Mouse (Mus musculus) midbrain, postnatal 0 days (tissue): ENCODE results near the gene A730049H05Rik. TPM values are rescaled to one million over a fixed set of nuclear protein-coding genes. Genes with fewer than 3 reads are reported as not detected.

Experiments
- ATAC-seq: fragments of 200-750 bp; cut with Nextera tagmentation; 2 replicates; pipeline ENCODE4 v1.8.0; 2017; ENCODE audit warnings: moderate number of reproducible peaks, mild to moderate bottlenecking, moderate TSS enrichment, moderate library complexity; ENCODE audit not compliant: low FRiP score
- DNase-seq: peaks from one replicate; pipeline ENCODE4 v3.0.0-alpha.2; 2015; ENCODE audit warnings: low spot score
- H3K27ac ChIP-seq: fragments of 300-500 bp; sonication (generic); 2 replicates; pipeline ENCODE4 v1.5.1; 2014; ENCODE audit warnings: low read depth, mild to moderate bottlenecking, low read length, mixed read lengths
- H3K27me3 ChIP-seq: fragments of 300-500 bp; sonication (generic); 2 replicates; pipeline ENCODE4 v1.6.1; 2014; ENCODE audit warnings: low read length, control low read depth, mixed read lengths; ENCODE audit not compliant: insufficient read depth
- H3K36me3 ChIP-seq: fragments of 300-500 bp; sonication (generic); 2 replicates; pipeline ENCODE4 v1.6.1; 2014; ENCODE audit warnings: low read length, control low read depth, mixed read lengths; ENCODE audit not compliant: insufficient read depth
- H3K4me1 ChIP-seq: fragments of 300-500 bp; sonication (generic); 2 replicates; pipeline ENCODE4 v1.6.1; 2014; ENCODE audit warnings: mild to moderate bottlenecking, control low read depth, antibody characterized with exemption, low read length, mixed read lengths; ENCODE audit not compliant: insufficient read depth
- H3K4me2 ChIP-seq: fragments of 300-500 bp; sonication (generic); 2 replicates; pipeline ENCODE4 v1.6.1; 2014; ENCODE audit warnings: low read depth, mild to moderate bottlenecking, low read length, mixed read lengths; ENCODE audit not compliant: poor library complexity, severe bottlenecking
- H3K4me3 ChIP-seq: fragments of 300-500 bp; sonication (generic); 2 replicates; pipeline ENCODE4 v1.5.1; 2014; ENCODE audit warnings: low read depth, mild to moderate bottlenecking, low read length, moderate library complexity
- H3K9ac ChIP-seq: fragments of 300-500 bp; sonication (generic); replicated peaks from 2 replicates; pipeline ENCODE4 v1.6.1; 2014; ENCODE audit warnings: mild to moderate bottlenecking, low read length, moderate library complexity, mixed read lengths; ENCODE audit not compliant: poor library complexity, severe bottlenecking
- H3K9me3 ChIP-seq: fragments of 300-500 bp; sonication (generic); 2 replicates; pipeline ENCODE4 v1.6.1; 2016; ENCODE audit warnings: low read length, control low read depth
- CTCF ChIP-seq: IDR thresholded peaks from 2 replicates; pipeline ENCODE4 v1.5.1; 2016; ENCODE audit warnings: antibody characterized with exemption, mild to moderate bottlenecking
- WGBS: fragments of 180-500 bp; shearing (Covaris S2); extraction: QIAGEN DNeasy Blood & Tissue Kit; methylation state at CpG from one replicate; pipeline ENCODE4 v1.1.7; 2014; 5-methylcytosine and 5-hydroxymethylcytosine counted together
- polyA plus RNA-seq: library from polyadenylated mRNA; unstranded; fragments of >200 nt; fragmentation: Nextera tagmentation; extraction: Ambion mirVana; gene quantifications from 2 replicates; pipeline ENCODE4 v1.2.1, GENCODE M21; 2015
- total RNA-seq: library from RNA; depleted of rRNA; stranded (reverse); fragments of >200 nt; gene quantifications from 2 replicates; pipeline ENCODE4 v1.2.3, GENCODE M21; 2014

The A730049H05Rik gene
- total and polyA plus RNA-seq, 2 experiments from 2014 or later: 0.82 to 0.83 TPM

DNA sequence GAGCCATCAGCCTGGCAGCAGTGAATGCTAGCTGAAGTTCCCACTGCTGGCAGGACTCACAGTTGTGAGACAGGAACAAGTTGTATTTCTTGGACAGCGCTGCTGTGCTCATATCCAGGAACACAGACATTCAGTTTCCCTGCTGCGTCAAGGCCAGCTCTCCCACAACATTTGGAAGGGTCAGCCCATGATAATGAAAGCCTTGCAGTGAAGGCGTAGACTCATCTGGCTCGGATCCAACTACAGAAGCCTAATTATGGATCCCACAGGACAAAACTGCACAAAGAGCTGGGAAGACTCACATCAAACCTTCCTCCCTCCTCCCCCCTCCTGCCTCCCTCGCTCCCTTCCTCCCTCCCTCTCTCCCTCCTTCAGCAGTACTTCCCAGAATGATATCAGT lies 34.0 kb downstream of the A730049H05Rik start:
- ATAC-seq: no peak
- H3K27me3 ChIP-seq: no peaks in the 10 kb centered on the region
- H3K9me3 ChIP-seq: no peaks in the 10 kb centered on the region
- peak; percentile 89 for DNase-seq
- no peaks in the 10 kb centered on the region for H3K4me1 ChIP-seq
- H3K4me2 ChIP-seq: no peak overlapping the region
- H3K9ac ChIP-seq: no peak overlapping the region
- no peak for TF ChIP-seq CTCF
- H3K36me3 ChIP-seq: no peaks in the 10 kb centered on the region
- 24% methylated on average over 5 of the region's 5 CpGs for WGBS
- no peak overlapping the region for H3K4me3 ChIP-seq
- no peak overlapping the region for H3K27ac ChIP-seq

DNA sequence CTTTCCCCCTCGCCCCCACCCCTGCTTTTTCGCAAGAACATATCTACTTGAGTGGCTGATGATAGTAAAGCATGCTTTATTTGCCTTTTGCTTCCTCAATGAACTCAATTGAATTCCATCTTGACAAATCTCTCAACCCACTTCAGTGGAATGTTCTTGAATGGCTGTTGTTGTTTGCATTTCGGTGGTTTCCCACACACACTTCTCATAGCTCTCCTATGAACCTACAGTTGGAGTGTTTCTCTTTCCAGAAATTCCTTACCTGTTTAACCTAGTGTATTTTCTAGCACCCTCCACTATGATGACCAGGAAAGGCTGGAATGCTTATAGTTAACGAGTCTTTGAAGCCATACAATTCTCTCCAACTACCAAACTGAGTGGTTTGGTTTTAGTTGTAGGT lies 38.6 kb downstream of the A730049H05Rik start:
- DNase-seq (no peak), ATAC-seq (no peak)
- Histone ChIP-seq H3K36me3 (no peaks in the 10 kb centered on the region), H3K9me3 (no peaks in the 10 kb centered on the region), H3K27me3 (no peaks in the 10 kb centered on the region), H3K4me3 (no peak overlapping the region), H3K4me2 (no peak overlapping the region), H3K27ac (no peak overlapping the region), H3K9ac (no peak overlapping the region), H3K4me1 (no peaks in the 10 kb centered on the region)
- WGBS: 95% methylated on average over 4 of the region's 4 CpGs
- no peak for TF ChIP-seq CTCF

DNA sequence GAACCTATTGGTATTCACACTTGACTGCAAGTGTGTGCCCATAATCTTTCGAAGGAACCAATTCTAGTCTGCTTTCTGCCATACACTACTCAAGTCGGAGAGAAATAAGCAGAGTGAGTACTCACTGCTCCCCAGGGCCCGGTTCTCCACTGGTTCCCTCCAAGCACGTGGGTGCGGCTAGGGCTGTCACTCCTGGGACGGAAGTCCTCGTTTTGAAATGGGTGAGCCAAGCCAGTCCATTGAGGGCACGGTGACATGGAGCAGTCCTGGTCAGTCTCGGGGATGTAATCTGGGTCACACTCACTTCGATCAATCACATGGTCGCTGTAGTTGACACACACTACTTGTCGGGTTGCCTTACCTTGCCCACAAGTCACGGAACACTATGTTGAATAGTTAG lies 41.5 kb downstream of the A730049H05Rik start:
- H3K4me2 ChIP-seq: no peak overlapping the region
- H3K9me3 ChIP-seq: no peaks in the 10 kb centered on the region
- H3K4me3 ChIP-seq: no peak overlapping the region
- H3K27ac ChIP-seq: no peak overlapping the region
- no peaks in the 10 kb centered on the region for H3K4me1 ChIP-seq
- H3K36me3 ChIP-seq: no peaks in the 10 kb centered on the region
- ATAC-seq: no peak
- TF ChIP-seq CTCF: no peak
- H3K27me3 ChIP-seq: no peaks in the 10 kb centered on the region
- no peak for DNase-seq
- WGBS: 95% methylated on average over 13 of the region's 13 CpGs
- no peak overlapping the region for H3K9ac ChIP-seq

DNA sequence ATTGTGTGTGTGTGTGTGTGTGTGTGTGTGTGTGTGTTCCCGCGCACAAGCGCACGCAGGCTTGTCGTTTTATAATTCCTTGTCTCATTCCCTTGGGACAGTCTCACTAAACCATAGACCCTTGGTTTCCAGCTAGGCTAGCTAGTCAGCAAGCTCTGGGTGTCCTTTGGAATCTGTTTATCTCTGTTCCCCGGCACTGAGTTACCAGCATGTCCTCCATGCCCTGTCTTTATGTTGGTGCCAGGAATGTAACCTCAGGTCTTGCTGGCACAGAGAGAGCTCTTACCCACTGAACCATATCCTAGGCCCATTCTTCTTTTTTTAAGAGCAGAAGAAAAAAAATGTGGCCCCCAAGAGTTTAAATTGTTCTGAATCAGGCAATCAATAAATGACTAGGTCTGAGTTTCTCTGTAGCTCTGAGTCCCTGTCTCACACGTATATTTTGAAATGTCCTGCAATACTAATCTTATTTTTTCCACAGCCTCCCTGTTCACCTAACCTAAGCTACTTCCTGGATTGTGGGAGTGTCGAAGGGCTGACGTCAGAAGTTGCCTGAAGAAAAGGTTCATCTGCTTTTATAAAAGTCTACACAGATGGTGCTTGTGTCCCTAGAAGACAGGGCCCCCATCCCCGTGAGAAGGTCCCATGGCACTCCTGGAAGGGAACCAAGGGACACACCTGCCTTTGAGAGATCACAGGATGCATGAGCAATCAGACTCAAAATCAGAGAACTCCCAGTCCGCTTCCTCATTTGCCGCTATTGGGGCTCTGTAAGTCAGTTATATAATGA lies 42.6 kb downstream of the A730049H05Rik start:
- H3K9me3 ChIP-seq: no peaks in the 10 kb centered on the region
- no peak overlapping the region for H3K4me3 ChIP-seq
- no peak for ATAC-seq
- H3K36me3 ChIP-seq: no peaks in the 10 kb centered on the region
- WGBS: 77% methylated on average over 12 of the region's 12 CpGs
- H3K27ac ChIP-seq: no peak overlapping the region
- H3K4me2 ChIP-seq: no peak overlapping the region
- no peak for DNase-seq
- H3K27me3 ChIP-seq: no peaks in the 10 kb centered on the region
- no peaks in the 10 kb centered on the region for H3K4me1 ChIP-seq
- no peak for TF ChIP-seq CTCF
- no peak overlapping the region for H3K9ac ChIP-seq

DNA sequence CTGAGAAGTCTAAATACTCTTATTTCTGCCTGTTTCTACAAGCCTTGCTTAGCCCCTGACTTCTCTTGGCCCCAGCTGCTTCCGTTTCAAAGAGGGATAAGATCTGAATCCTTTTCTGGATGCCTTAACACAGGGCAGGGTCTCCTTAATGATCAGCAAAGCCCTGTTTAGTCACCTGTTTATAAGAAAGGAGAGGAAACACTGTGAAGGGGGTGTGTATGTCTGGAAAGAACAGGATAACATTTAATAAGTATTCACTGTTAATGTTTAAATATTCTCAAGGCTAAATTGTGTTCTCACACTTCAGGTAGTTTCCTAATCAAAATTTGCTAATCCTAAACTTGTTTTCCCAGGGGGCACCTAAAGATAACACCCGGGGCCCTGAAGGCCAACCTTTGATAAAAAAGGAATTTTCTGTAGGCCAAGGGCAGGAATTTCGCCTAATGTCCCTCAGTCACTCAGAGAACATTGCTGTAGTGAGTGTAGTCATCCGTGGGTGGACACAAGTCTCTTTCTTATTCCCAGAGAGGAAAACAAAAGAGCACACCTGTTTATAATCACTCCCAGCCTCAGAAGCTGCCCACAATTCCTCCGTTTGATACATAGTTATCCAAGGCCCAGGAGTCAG lies 44.1 kb downstream of the A730049H05Rik start:
- 71% methylated on average over 5 of the region's 5 CpGs for WGBS
- Histone ChIP-seq H3K4me1 (no peaks in the 10 kb centered on the region), H3K27me3 (no peaks in the 10 kb centered on the region), H3K36me3 (no peaks in the 10 kb centered on the region), H3K4me2 (no peak overlapping the region), H3K9ac (no peak overlapping the region), H3K4me3 (no peak overlapping the region), H3K27ac (no peak overlapping the region), H3K9me3 (no peaks in the 10 kb centered on the region)
- TF ChIP-seq CTCF: no peak
- DNase-seq: no peak
- ATAC-seq: no peak

DNA sequence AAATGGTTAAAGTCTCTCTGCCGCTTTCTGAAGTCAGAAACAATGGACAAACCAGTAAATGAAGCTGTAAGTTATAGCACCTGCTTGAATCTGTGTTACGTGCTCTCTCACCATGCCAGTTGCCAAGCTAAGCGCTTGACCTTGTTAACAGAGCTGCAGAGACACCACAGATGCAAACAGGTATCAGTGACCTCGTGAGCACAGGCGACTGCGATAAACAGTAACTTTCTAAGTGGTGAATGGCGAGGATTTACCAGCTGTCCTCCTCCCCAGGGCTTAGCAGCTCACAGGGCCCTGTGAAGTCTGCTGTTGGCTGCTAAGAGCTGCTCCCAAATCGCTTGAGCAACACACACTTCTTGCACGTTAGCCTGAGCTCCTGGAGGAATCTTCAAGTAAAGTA lies 46.3 kb downstream of the A730049H05Rik start:
- Histone ChIP-seq H3K4me3 (no peak overlapping the region), H3K4me1 (no peaks in the 10 kb centered on the region), H3K27ac (no peak overlapping the region), H3K9ac (no peak overlapping the region), H3K36me3 (no peaks in the 10 kb centered on the region), H3K9me3 (no peaks in the 10 kb centered on the region), H3K27me3 (no peaks in the 10 kb centered on the region), H3K4me2 (no peak overlapping the region)
- DNase-seq: no peak
- no peak for TF ChIP-seq CTCF
- ATAC-seq: no peak
- 77% methylated on average over 9 of the region's 9 CpGs for WGBS
